Mouse (Mus musculus) CH12.LX (cell line): ENCODE measurements around the gene Zfp36l1. TPM values are rescaled to one million over a fixed set of nuclear protein-coding genes. Genes with fewer than 3 reads are reported as not detected.
A peak's percentile ranks its signal among the peaks of the same experiment; 100 is the strongest.

Source experiments
- DNase-seq: peaks from one replicate; pipeline ENCODE4 v3.0.0-alpha.2; 2013; ENCODE audit errors: extremely low read depth
- H3K27ac ChIP-seq: 2 replicates; pipeline ENCODE4 v1.5.1; 2012; ENCODE audit warnings: low read depth, mild to moderate bottlenecking, control low read depth, moderate library complexity; ENCODE audit not compliant: insufficient read depth
- H3K27me3 ChIP-seq: replicated peaks from 2 replicates; pipeline ENCODE3; 2012; ENCODE audit warnings: inconsistent platforms
- H3K36me3 ChIP-seq, 2 experiments: replicated peaks in 1 of 2; 2 replicates each; pipeline versions ENCODE3 to v1.6.1; 2012; ENCODE audit warnings: inconsistent platforms in 1 of 2, low read length in 1 of 2, mild to moderate bottlenecking in 1 of 2, mixed read lengths in 1 of 2, moderate library complexity in 1 of 2; ENCODE audit not compliant: control insufficient read depth in 1 of 2, insufficient read depth in 1 of 2
- H3K4me1 ChIP-seq, 2 experiments: 2 replicates each; pipeline ENCODE4 v1.6.1; 2012; ENCODE audit warnings: inconsistent platforms in 1 of 2, moderate library complexity in 1 of 2; ENCODE audit not compliant: insufficient read depth in 2 of 2, control insufficient read depth in 1 of 2
- H3K4me2 ChIP-seq: 2 replicates; pipeline ENCODE4 v1.6.1; 2012; ENCODE audit warnings: low read depth, mild to moderate bottlenecking, control low read depth; ENCODE audit not compliant: poor library complexity, insufficient read depth, severe bottlenecking
- H3K4me3 ChIP-seq, 3 experiments: fragments of 150-350 bp in 1 of 3; sonication (generic) in 1 of 3; replicated peaks in 1 of 3; 2 replicates each; pipeline versions ENCODE3 to v1.5.1; 2011 to 2012; ENCODE audit warnings: low read depth in 2 of 3, low read length in 2 of 3, mild to moderate bottlenecking in 2 of 3, moderate library complexity in 2 of 3, control low read depth in 1 of 3, improper control_type of control experiment in 1 of 3, inconsistent platforms in 1 of 3, mixed read lengths in 1 of 3; ENCODE audit not compliant: poor library complexity in 1 of 3
- H3K79me2 ChIP-seq: replicated peaks from 2 replicates; pipeline ENCODE4 v1.6.1; 2012; ENCODE audit warnings: mild to moderate bottlenecking, moderate library complexity; ENCODE audit not compliant: control insufficient read depth, poor library complexity, insufficient read depth, severe bottlenecking; ENCODE audit errors: extremely low read depth
- H3K9ac ChIP-seq: 2 replicates; pipeline ENCODE4 v1.6.1; 2012; ENCODE audit warnings: low read depth, mild to moderate bottlenecking, control low read depth, moderate library complexity; ENCODE audit not compliant: insufficient read depth
- H3K9me3 ChIP-seq: replicated peaks from 2 replicates; pipeline ENCODE3; 2012; ENCODE audit warnings: low read length, inconsistent platforms, mixed read lengths
- BHLHE40 ChIP-seq: IDR thresholded peaks from 2 replicates; pipeline ENCODE4 v1.6.1; 2011; ENCODE audit warnings: mild to moderate bottlenecking, low read depth, low read length, improper control_type of control experiment
- CHD1 ChIP-seq: IDR thresholded peaks from 2 replicates; pipeline ENCODE4 v1.6.1; 2012; ENCODE audit warnings: low read depth, low read length, improper control_type of control experiment, inconsistent platforms
- CTCF ChIP-seq, 2 experiments: IDR thresholded peaks in 1 of 2; conservative IDR thresholded peaks in 1 of 2; 2 replicates each; pipeline ENCODE4 v1.5.1; 2011 to 2012; ENCODE audit warnings: low read depth in 2 of 2, low read length in 2 of 2, improper control_type of control experiment in 1 of 2, inconsistent platforms in 1 of 2, mild to moderate bottlenecking in 1 of 2, moderate library complexity in 1 of 2
- ELF1 ChIP-seq: IDR thresholded peaks from 2 replicates; pipeline ENCODE4 v1.6.1; 2014; ENCODE audit warnings: low read depth, mild to moderate bottlenecking, inconsistent platforms, low read length, improper control_type of control experiment
- EP300 ChIP-seq: IDR thresholded peaks from 2 replicates; pipeline ENCODE4 v1.6.1; 2011; ENCODE audit warnings: low read length, improper control_type of control experiment
- ETS1 ChIP-seq: conservative IDR thresholded peaks from 2 replicates; pipeline ENCODE4 v1.6.1; 2012; ENCODE audit warnings: low read depth, mild to moderate bottlenecking, inconsistent platforms, low read length, improper control_type of control experiment, moderate library complexity
- IRF4 ChIP-seq: IDR thresholded peaks from 2 replicates; pipeline ENCODE4 v1.6.1; 2014; ENCODE audit warnings: low read depth, mild to moderate bottlenecking, inconsistent platforms, low read length, improper control_type of control experiment
- MAX ChIP-seq: IDR thresholded peaks from 2 replicates; pipeline ENCODE4 v1.6.1; 2011; ENCODE audit warnings: low read length, improper control_type of control experiment
- MAZ ChIP-seq: IDR thresholded peaks from 2 replicates; pipeline ENCODE4 v1.6.1; 2012; ENCODE audit warnings: low read depth, mild to moderate bottlenecking, inconsistent platforms, low read length, improper control_type of control experiment, moderate library complexity
- NELFE ChIP-seq: IDR thresholded peaks from 2 replicates; pipeline ENCODE4 v1.6.1; 2011; ENCODE audit warnings: low read depth, low read length, improper control_type of control experiment
- NRF1 ChIP-seq: IDR thresholded peaks from 2 replicates; pipeline ENCODE4 v1.6.1; 2014; ENCODE audit warnings: low read depth, mild to moderate bottlenecking, inconsistent platforms, low read length, improper control_type of control experiment, moderate library complexity
- PAX5 ChIP-seq: IDR thresholded peaks from 2 replicates; pipeline ENCODE4 v1.6.1; 2012; ENCODE audit warnings: low read length, inconsistent platforms, mixed read lengths
- POLR2A ChIP-seq: IDR thresholded peaks from 2 replicates; pipeline ENCODE4 v1.6.1; 2011; ENCODE audit warnings: low read depth, mild to moderate bottlenecking, improper control_type of control experiment, low read length
- POLR2AphosphoS2 ChIP-seq: IDR thresholded peaks from 2 replicates; pipeline ENCODE4 v1.6.1; 2011; ENCODE audit warnings: low read depth, low read length, improper control_type of control experiment
- SMC3 ChIP-seq: IDR thresholded peaks from 2 replicates; pipeline ENCODE4 v1.6.1; 2011; ENCODE audit warnings: low read depth, low read length, improper control_type of control experiment
- TCF12 ChIP-seq: IDR thresholded peaks from 2 replicates; pipeline ENCODE4 v1.6.1; 2014; ENCODE audit warnings: low read depth, mild to moderate bottlenecking, inconsistent platforms, low read length, improper control_type of control experiment
- USF1 ChIP-seq: IDR thresholded peaks from 2 replicates; pipeline ENCODE4 v1.6.1; 2014; ENCODE audit warnings: low read depth, mild to moderate bottlenecking, inconsistent platforms, low read length, improper control_type of control experiment
- USF2 ChIP-seq: conservative IDR thresholded peaks from 2 replicates; pipeline ENCODE4 v1.6.1; 2011; ENCODE audit warnings: low read depth, low read length, improper control_type of control experiment
- ZKSCAN1 ChIP-seq: IDR thresholded peaks from 2 replicates; pipeline ENCODE4 v1.6.1; 2012; ENCODE audit warnings: low read depth, inconsistent platforms, low read length, improper control_type of control experiment, borderline replicate concordance
- dilution Hi-C: fragments of 300-500 bp; cut with MboI; formaldehyde crosslinking; loops from 2 replicates; pipeline ENCODE4 v1.14.3; 2020; ENCODE audit warnings: low sequenced_read_pairs; ENCODE audit not compliant: extremely low pct_unique_long_range_greater_than_20kb, extremely low pct_ligation_motif_present
- in situ Hi-C: fragments of 300-500 bp; cut with MboI; formaldehyde crosslinking; loops from 3 replicates; pipeline ENCODE4 v1.14.3; 2019; ENCODE audit warnings: low sequenced_read_pairs, low pct_ligation_motif_present, low pct_unique_long_range_greater_than_20kb, mixed read lengths
- polyA plus RNA-seq: library from polyadenylated mRNA; unstranded; fragments of >175 nt; gene quantifications from 2 replicates; pipeline ENCODE4 v1.2.1, GENCODE M21; 2012; ENCODE audit warnings: low read depth; ENCODE audit not compliant: insufficient read length
- total RNA-seq, 2 experiments: library from RNA; depleted of rRNA; stranded (reverse); fragments of 300-350 nt in 1 of 2; fragments of >200 nt in 1 of 2; gene quantifications; 2 replicates each; pipeline ENCODE4 v1.2.3; 2012 to 2014

Gene Zfp36l1
- total and polyA plus RNA-seq, 3 experiments, result 32.7 to 192 (median 50.7) TPM

DNA sequence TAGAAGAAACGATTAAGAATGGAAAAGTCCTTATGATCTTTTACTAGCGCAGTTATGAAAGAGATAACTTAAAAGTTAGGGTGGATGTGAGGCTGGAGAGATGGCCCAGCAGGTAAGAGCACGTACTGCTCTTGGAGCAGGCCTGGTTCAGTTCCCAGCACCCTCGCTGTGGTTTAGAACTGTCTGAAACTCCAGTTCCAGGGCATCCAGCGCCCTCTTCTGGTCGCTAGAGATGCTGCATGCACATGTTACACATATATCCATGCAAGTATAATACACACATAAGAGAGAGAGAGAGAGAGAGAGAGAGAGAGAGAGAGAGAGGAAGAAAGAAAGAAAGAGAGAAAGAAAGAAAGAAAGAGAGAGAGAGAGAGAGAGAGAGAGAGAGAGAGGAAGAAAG, 40.3 kb upstream of the Zfp36l1 start:
- Histone ChIP-seq H3K79me2 (no peaks in the 10 kb centered on the region), H3K9ac (no peak overlapping the region), H3K36me3 (no peaks in the 10 kb centered on the region), H3K4me3 (no peak overlapping the region), H3K4me1 (peaks cover 8 to 30% of the 10 kb centered on the region in 2 experiments; a peak in 3 of 4 replicates), H3K4me2 (no peak overlapping the region), H3K27me3 (no peaks in the 10 kb centered on the region), H3K27ac (no peak overlapping the region)
- in situ Hi-C loops, result loop anchor here (25.0 kb wide), 1 partner anchor 434 kb away; no protein-coding TSS in a partner anchor
- DNase-seq, result no peak
- dilution Hi-C loops, result no loop called here
- TF ChIP-seq MAZ (no peak), MAX (no peak), EP300 (no peak), NELFE (no peak), CTCF (conservative IDR thresholded peaks at IDR 0.05 in 1 of 2, IDR thresholded peaks at IDR 0.05 in 1 of 2; ENCODE audit: low read depth in 2 of 2, low read length in 2 of 2) (peak in 1 of 2 experiments; percentile 31; a peak in 2 of 4 replicates), IRF4 (no peak)
- TF ChIP-seq, all 38 proteins: peak for 1
- peaks cover 7% of the 10 kb centered on the region for H3K9me3 ChIP-seq

GRCm38 (mm10) chr12:80151821-80152220, 39.0 kb upstream of the Zfp36l1 start:
- peaks cover 17 to 43% of the 10 kb centered on the region in 2 experiments for H3K4me1 ChIP-seq
- no peaks in the 10 kb centered on the region for H3K79me2 ChIP-seq
- H3K36me3 ChIP-seq, result no peaks in the 10 kb centered on the region
- in situ Hi-C loops, result loop anchor here (25.0 kb wide), 1 partner anchor 435 kb away; no protein-coding TSS in a partner anchor
- no peaks in the 10 kb centered on the region for H3K27me3 ChIP-seq
- TF ChIP-seq CTCF (conservative IDR thresholded peaks at IDR 0.05 in 1 of 2, IDR thresholded peaks at IDR 0.05 in 1 of 2; ENCODE audit: low read depth in 2 of 2, low read length in 2 of 2) (peak; percentile 32 to 37; a peak in 1 of 4 replicates), NRF1 (no peak), TCF12 (no peak), USF2 (no peak)
- no peak overlapping the region for H3K4me3 ChIP-seq
- H3K9ac ChIP-seq, result no peak overlapping the region
- dilution Hi-C loops, result no loop called here
- H3K4me2 ChIP-seq, result no peak overlapping the region
- DNase-seq, result no peak
- H3K9me3 ChIP-seq, result peaks cover 7% of the 10 kb centered on the region
- no peak overlapping the region for H3K27ac ChIP-seq

GRCm38 (mm10) chr12:80150624-80151023, 37.8 kb upstream of the Zfp36l1 start:
- Histone ChIP-seq H3K79me2 (no peaks in the 10 kb centered on the region), H3K4me2 (no peak overlapping the region), H3K36me3 (no peaks in the 10 kb centered on the region), H3K4me1 (peaks cover 19 to 53% of the 10 kb centered on the region in 2 experiments), H3K9me3 (peaks cover 7% of the 10 kb centered on the region), H3K27ac (no peak overlapping the region), H3K4me3 (no peak overlapping the region), H3K27me3 (no peaks in the 10 kb centered on the region), H3K9ac (no peak overlapping the region)
- in situ Hi-C loops (loop anchor here (25.0 kb wide), 1 partner anchor 437 kb away; no protein-coding TSS in a partner anchor), dilution Hi-C loops (no loop called here)
- DNase-seq, result no peak
- TF ChIP-seq USF1, result peak; percentile 47
- 0 out of 2 replicates have a peak, but pooled peaks have one; percentile 17 for TF ChIP-seq ELF1
- TF ChIP-seq POLR2AphosphoS2, result no peak
- 0 out of 2 replicates have a peak, but pooled peaks have one; percentile 17 for TF ChIP-seq POLR2A
- TF ChIP-seq USF2, result 0 out of 2 replicates have a peak, but pooled peaks have one; percentile 21
- no peak for TF ChIP-seq IRF4
- no peak for TF ChIP-seq ZKSCAN1
- no peak for TF ChIP-seq PAX5
- TF ChIP-seq ETS1, result no peak
- TF ChIP-seq CHD1, result no peak
- TF ChIP-seq SMC3, result no peak
- TF ChIP-seq BHLHE40, result peak; percentile 63
